Mouse (Mus musculus) megakaryocyte-erythroid progenitor cell, adult 5-6 weeks (primary cell): Measurements from ENCODE around the gene Slc16a4. TPM values are rescaled to one million over a fixed set of nuclear protein-coding genes. Genes with fewer than 3 reads are reported as not detected.

Source experiments
- ATAC-seq: replicated peaks from 2 replicates; pipeline ENCODE4 v1.8.0; 2016; ENCODE audit warnings: mild to moderate bottlenecking, inconsistent platforms; ENCODE audit not compliant: severe bottlenecking, poor library complexity, low FRiP score, low TSS enrichment
- total RNA-seq, 2 experiments: library from RNA; stranded (forward) in 1 of 2; stranded (reverse) in 1 of 2; fragments of 200-1000, 215-1000 nt in 1 of 2; fragments of >200 nt in 1 of 2; fragmentation: Nextera tagmentation in 1 of 2; gene quantifications; 2 replicates each; pipeline ENCODE4 v1.2.3; 2014 to 2017

Gene Slc16a4
- total RNA-seq (2014; fragmentation: Nextera tagmentation) = 0.47 TPM in 1 of 2 replicates, not detected in the other
- total RNA-seq (2017) = not detected in 2 replicates

- ATAC-seq = no peak
Observed at GRCm38 (mm10) chr3:107290764-107291381, at the start of gene Slc16a4. Slc16a4 (plus strand) TSS chr3:107291230.

- ATAC-seq = no peak
Observed at GRCm38 (mm10) chr3:107241389-107242094, 49.5 kb upstream of the Slc16a4 start.

GRCm38 (mm10) chr3:107246876-107247275 lies 44.2 kb upstream of the Slc16a4 start:
- no peak for ATAC-seq

- ATAC-seq = no peak
Observed at GRCm38 (mm10) chr3:107249042-107249441, 42.0 kb upstream of the Slc16a4 start.

- ATAC-seq = no peak
Observed at GRCm38 (mm10) chr3:107250320-107250719, 40.7 kb upstream of the Slc16a4 start.

- no peak for ATAC-seq
Observed at GRCm38 (mm10) chr3:107252035-107252434, 39.0 kb upstream of the Slc16a4 start.

- no peak for ATAC-seq
Observed at GRCm38 (mm10) chr3:107253925-107254324, 37.1 kb upstream of the Slc16a4 start.

- ATAC-seq = no peak
Observed at GRCm38 (mm10) chr3:107255992-107256391, 35.0 kb upstream of the Slc16a4 start.

GRCm38 (mm10) chr3:107256724-107257123 lies 34.3 kb upstream of the Slc16a4 start:
- ATAC-seq = no peak

- ATAC-seq = no peak
Observed at GRCm38 (mm10) chr3:107257924-107258323, 33.1 kb upstream of the Slc16a4 start.

- no peak for ATAC-seq
Observed at GRCm38 (mm10) chr3:107260956-107261850, 29.8 kb upstream of the Slc16a4 start.

- ATAC-seq = no peak
Observed at GRCm38 (mm10) chr3:107261851-107262165, 29.2 kb upstream of the Slc16a4 start.

- ATAC-seq = no peak
Observed at GRCm38 (mm10) chr3:107266814-107267345, 24.1 kb upstream of the Slc16a4 start.

GRCm38 (mm10) chr3:107272433-107272832 lies 18.6 kb upstream of the Slc16a4 start:
- ATAC-seq = peak; percentile 71

GRCm38 (mm10) chr3:107273820-107274219 lies 17.2 kb upstream of the Slc16a4 start:
- ATAC-seq = peak; percentile 82

GRCm38 (mm10) chr3:107275351-107275750 lies 15.7 kb upstream of the Slc16a4 start:
- ATAC-seq = no peak

- ATAC-seq = no peak
Observed at GRCm38 (mm10) chr3:107275996-107276395, 15.0 kb upstream of the Slc16a4 start.

GRCm38 (mm10) chr3:107276626-107277025 lies 14.4 kb upstream of the Slc16a4 start:
- ATAC-seq = no peak

GRCm38 (mm10) chr3:107278479-107279269 lies 12.4 kb upstream of the Slc16a4 start, which contains the start of gene Lamtor5:
Lamtor5 (plus strand) TSS chr3:107278858.
- peak; percentile 85 for ATAC-seq
